In the genomic region with DNA sequence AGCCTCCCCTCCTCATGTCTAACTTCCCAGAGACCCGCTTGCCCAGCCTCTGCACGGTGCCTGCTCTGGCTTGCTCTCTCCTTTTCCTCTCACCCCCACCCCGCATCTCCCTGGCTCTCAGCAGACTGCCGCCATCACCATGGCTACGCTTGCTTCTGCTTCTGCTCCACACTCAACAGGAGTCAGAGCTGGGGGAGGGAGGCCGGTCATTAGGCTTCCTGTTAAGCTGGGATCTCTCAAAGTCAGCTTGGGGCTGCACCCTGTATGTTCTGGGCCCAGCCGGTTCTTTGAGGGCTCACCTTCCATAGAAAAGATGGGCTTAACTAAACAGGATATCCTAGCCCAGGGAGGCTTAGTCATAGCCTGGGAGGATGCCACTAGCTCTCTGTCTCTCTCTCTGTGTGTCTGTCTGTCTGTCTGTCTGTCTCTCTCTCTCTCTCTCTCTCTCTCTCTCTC, we compare ENCODE assay signal across 9 mouse cellular contexts.
DNase-seq lines count a peak whose midpoint lies in the region; ATAC-seq lines count a peak whose summit lies in the region.
"Had no signal": no experiment of that assay in that cellular context is flagged by ENCODE, and none has a peak within 500 bp of the region (broad histone marks: within the 10 kb centered on the region; RNA-seq: fewer than 3 reads in every experiment).

No protein-coding gene starts in this region.

- H3K4me2 ChIP-seq in liver, embryonic 12.5 days: no peak overlapping the region
- peak overlapping the region; percentile 21 for H3K4me2 ChIP-seq in neural tube, embryonic 13.5 days
- H3K4me2 ChIP-seq: liver, embryonic 13.5 days had no signal

- peak overlapping the region; percentile 70 for H3K27ac ChIP-seq in heart, embryonic 10.5 days
- no peak overlapping the region for H3K27ac ChIP-seq in liver, embryonic 12.5 days
- H3K27ac ChIP-seq in neural tube, embryonic 13.5 days (replicated peaks): no peak overlapping the region; the same call in 1 of the 2 replicates
- H3K27ac ChIP-seq: liver, embryonic 13.5 days had no signal

- peak; percentile 93 for DNase-seq in heart, embryonic 10.5 days (ENCODE audit: low spot score)
- no peak for DNase-seq in heart, adult 18-20 months
- DNase-seq in cerebellum, postnatal 10 days: peak; percentile 74 to 79
- DNase-seq in frontal cortex, postnatal 25 days (ENCODE audit: low spot score in 2 of 2): peak; percentile 38 to 52
- peak; percentile 63 to 75 for DNase-seq in kidney, postnatal 4 days
- no peak for DNase-seq in gastrocnemius, postnatal 10 days
- DNase-seq: liver, embryonic 13.5 days had no signal

- peak; percentile 34; the same call in 1 of the 2 replicates for ATAC-seq in liver, embryonic 12.5 days
- ATAC-seq in neural tube, embryonic 13.5 days (ENCODE audit: low read depth): peak; percentile 92

- peak overlapping the region; percentile 16; the same call in 1 of the 2 replicates for H3K4me3 ChIP-seq in heart, embryonic 10.5 days
- H3K4me3 ChIP-seq in liver, embryonic 12.5 days: no peak overlapping the region
- no peak overlapping the region for H3K4me3 ChIP-seq in neural tube, embryonic 13.5 days
- H3K4me3 ChIP-seq: liver, embryonic 13.5 days had no signal

- no peaks in the 10 kb centered on the region for H3K9me3 ChIP-seq in heart, embryonic 10.5 days
- H3K9me3 ChIP-seq in liver, embryonic 12.5 days (replicated peaks): no peaks in the 10 kb centered on the region
- no peaks in the 10 kb centered on the region for H3K9me3 ChIP-seq in neural tube, embryonic 13.5 days
- H3K9me3 ChIP-seq: liver, embryonic 13.5 days had no signal

- no peaks in the 10 kb centered on the region for H3K27me3 ChIP-seq in heart, embryonic 10.5 days (ENCODE audit: insufficient read depth, poor library complexity, severe bottlenecking)
- 0 out of 2 replicates have a peak, but pooled peaks cover 4% of the 10 kb centered on the region for H3K27me3 ChIP-seq in liver, embryonic 12.5 days (replicated peaks)
- no peaks in the 10 kb centered on the region for H3K27me3 ChIP-seq in neural tube, embryonic 13.5 days
- H3K27me3 ChIP-seq: liver, embryonic 13.5 days had no signal

- under 1% methylated on average over 7 of the region's 7 CpGs for WGBS in heart, embryonic 10.5 days
- WGBS in liver, embryonic 12.5 days (ENCODE audit: insufficient replicate concordance): 10% methylated on average over 6 of the region's 7 CpGs
- 7% methylated on average over 7 of the region's 7 CpGs for WGBS in neural tube, embryonic 13.5 days

- H3K9ac ChIP-seq in liver, embryonic 12.5 days: no peak overlapping the region
- peak overlapping the region; percentile 48 for H3K9ac ChIP-seq in neural tube, embryonic 13.5 days
- H3K9ac ChIP-seq: liver, embryonic 13.5 days had no signal

- H3K36me3 ChIP-seq in heart, embryonic 10.5 days: no peaks in the 10 kb centered on the region
- H3K36me3 ChIP-seq in liver, embryonic 12.5 days: no peaks in the 10 kb centered on the region
- H3K36me3 ChIP-seq in neural tube, embryonic 13.5 days: no peaks in the 10 kb centered on the region
- H3K36me3 ChIP-seq: liver, embryonic 13.5 days had no signal

- H3K4me1 ChIP-seq in heart, embryonic 10.5 days: peaks cover 32% of the 10 kb centered on the region
- peaks cover 41% of the 10 kb centered on the region for H3K4me1 ChIP-seq in liver, embryonic 12.5 days
- peaks cover 27% of the 10 kb centered on the region for H3K4me1 ChIP-seq in neural tube, embryonic 13.5 days (replicated peaks)

Comparison
In these comparisons a context has a peak if more than half of its experiments do, and no peak if none do; other contexts are left out.
1. DNase-seq: peak in heart, embryonic 10.5 days (single experiment), cerebellum, postnatal 10 days (2 of 2), frontal cortex, postnatal 25 days (2 of 2) and kidney, postnatal 4 days (2 of 2); none in heart, adult 18-20 months (0 of 2) and gastrocnemius, postnatal 10 days (single experiment).